Mouse (Mus musculus) testis, adult 10 weeks (tissue): Measurements from ENCODE around the gene Kera. TPM values are rescaled to one million over a fixed set of nuclear protein-coding genes. Genes with fewer than 3 reads are reported as not detected.

ENCODE experiments used
- polyA plus RNA-seq: library from polyadenylated mRNA; stranded (reverse); fragments of 350-450 nt; fragmentation: Illumina TruSeq; extraction: RNeasy Lipid Tissue Mini Kit (QIAGEN cat#74804); gene quantifications from one replicate; pipeline ENCODE4 v1.2.3, GENCODE M21; 2014; ENCODE audit warnings: low read depth, low replicate concordance

The Kera gene
- 0.14 TPM for polyA plus RNA-seq

DNA sequence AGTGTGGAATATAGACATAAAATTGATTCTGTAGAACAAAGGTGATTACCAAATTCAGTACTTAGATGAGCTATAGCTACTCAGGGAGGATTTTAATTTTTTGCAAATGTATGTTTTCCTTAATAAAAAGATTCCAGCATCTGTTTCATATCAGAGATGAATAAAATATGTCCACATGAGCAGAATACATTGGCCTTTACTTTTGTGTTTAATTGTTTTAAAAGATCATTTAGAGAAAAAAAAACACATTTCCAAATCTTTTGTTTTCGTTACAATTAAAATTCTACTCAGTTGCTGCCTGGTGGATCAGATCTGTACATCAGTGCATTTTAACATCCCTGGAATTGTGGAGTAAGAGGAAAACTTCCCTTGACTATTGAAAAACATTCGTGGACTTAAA lies at the start of gene Kera:
Kera (plus strand) TSS at position 301 of the 400 bp plus-strand sequence.

DNA sequence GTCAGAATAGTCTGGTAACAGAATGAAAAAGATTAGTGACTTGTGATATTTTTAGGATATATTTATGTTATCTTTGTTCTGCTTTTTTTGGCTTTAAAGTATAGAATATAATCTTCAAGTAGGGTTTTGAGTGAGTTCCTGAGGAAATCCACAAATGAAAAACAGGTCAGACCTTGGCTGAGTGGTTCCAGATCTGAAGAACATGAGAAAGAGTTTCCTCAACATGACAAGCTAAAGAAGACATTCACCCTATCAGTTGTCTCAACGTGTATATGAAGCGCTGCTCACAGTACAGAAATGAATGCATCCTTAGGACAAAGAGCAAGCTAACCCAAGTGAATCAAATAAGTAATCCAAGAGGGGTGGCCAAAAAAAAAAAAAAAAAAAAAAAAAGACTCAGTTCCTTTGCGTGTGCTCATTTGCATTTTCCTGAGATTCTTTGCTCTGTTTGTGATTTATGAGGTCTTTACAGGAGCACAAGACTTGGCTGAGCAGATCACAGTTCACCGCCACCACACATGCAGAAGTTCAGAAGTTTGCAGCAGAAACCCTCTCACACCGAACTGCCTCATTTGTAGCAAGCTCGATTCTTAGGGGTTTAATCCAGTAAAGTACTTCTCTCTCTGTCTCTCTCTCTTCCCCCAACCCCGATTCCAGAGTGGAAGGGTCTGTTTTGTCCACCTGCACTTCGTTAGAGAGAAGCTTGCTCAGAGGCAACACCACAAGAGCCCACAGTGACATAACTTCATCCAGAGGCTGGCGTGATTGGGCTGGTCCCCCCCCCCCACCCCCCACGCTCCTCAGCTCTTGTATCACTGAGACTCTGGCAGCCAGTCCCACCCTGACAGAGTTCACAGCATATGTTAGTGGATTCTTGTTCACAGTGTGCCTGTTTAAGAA lies 41.5 kb upstream of the Kera start, which contains the start of gene Lum:
Lum (plus strand) TSS at position 172 of the 900 bp plus-strand sequence.

DNA sequence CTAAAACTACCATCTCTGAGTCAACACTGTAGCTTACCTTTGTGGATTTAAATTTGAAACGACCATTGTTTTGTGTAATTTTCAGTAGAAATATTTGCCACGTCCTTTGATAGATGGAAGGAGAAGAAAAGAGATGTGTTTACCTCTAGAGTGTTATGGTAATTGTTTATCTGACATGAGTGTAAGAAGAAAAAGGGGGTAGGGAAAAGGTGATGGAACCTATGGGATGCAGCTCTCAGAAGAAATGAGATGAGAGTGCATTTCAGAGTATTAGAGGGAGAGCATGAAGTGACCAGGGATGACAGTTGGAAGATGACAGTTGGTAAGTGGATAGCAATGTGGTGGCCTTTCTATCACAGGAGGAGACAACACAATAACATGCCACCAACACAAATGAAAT lies 37.1 kb downstream of the Kera start, which contains the start of gene Epyc:
Epyc (plus strand) TSS at position 301 of the 400 bp plus-strand sequence.

Other genes starting within 250 kb of the Kera start
- gene Dcn, start 127.3 kb upstream of the Kera start, polyA plus RNA-seq = 122 TPM
- 7.4 TPM for gene Lum, start 41.8 kb upstream of the Kera start, polyA plus RNA-seq
- gene Epyc, start 37.2 kb downstream of the Kera start, polyA plus RNA-seq = 92.1 TPM
- 257 TPM for gene Ccer1, start 86.2 kb downstream of the Kera start, polyA plus RNA-seq
- not detected for gene C030005K15Rik, start 119.9 kb downstream of the Kera start, polyA plus RNA-seq